Mouse (Mus musculus) heart, adult 2 months (tissue): ENCODE data around the gene Rbm8a2. TPM values are rescaled to one million over a fixed set of nuclear protein-coding genes. Genes with fewer than 3 reads are reported as not detected.

Experiments used
- DNase-seq, 2 experiments: peaks; one replicate each; pipeline ENCODE4 v3.0.0; 2021
- H3K27ac ChIP-seq: fragments of 200-600 bp; 2 replicates; pipeline ENCODE4 v1.8.1; 2022
- H3K27me3 ChIP-seq: fragments of 200-500 bp; 2 replicates; pipeline ENCODE4 v1.6.1; 2012; ENCODE audit warnings: mild to moderate bottlenecking, low read length, inconsistent platforms, mixed read lengths; ENCODE audit not compliant: control insufficient read depth, insufficient read depth
- H3K36me3 ChIP-seq: fragments of 200-500 bp; 2 replicates; pipeline ENCODE4 v1.6.1; 2012; ENCODE audit warnings: low read length, inconsistent platforms; ENCODE audit not compliant: control insufficient read depth, insufficient read depth
- H3K4me1 ChIP-seq: fragments of 200-500 bp; 2 replicates; pipeline ENCODE4 v1.6.1; 2011; ENCODE audit warnings: low read length; ENCODE audit not compliant: control insufficient read depth, insufficient read depth
- H3K4me3 ChIP-seq: fragments of 200-600 bp; 2 replicates; pipeline ENCODE4 v1.8.1; 2022
- H3K79me2 ChIP-seq: fragments of 200-500 bp; replicated peaks from 2 replicates; pipeline ENCODE4 v1.6.1; 2012; ENCODE audit warnings: mild to moderate bottlenecking, inconsistent platforms, low read length, moderate library complexity, mixed read lengths; ENCODE audit not compliant: control insufficient read depth, insufficient read depth
- H3K9ac ChIP-seq: fragments of 200-500 bp; 2 replicates; pipeline ENCODE4 v1.6.1; 2012; ENCODE audit warnings: low read depth, mild to moderate bottlenecking, control low read depth, inconsistent platforms, low read length, mixed read lengths
- CTCF ChIP-seq: fragments of 200-600 bp; IDR thresholded peaks from 2 replicates; pipeline ENCODE4 v1.8.1; 2022; ENCODE audit warnings: antibody characterized with exemption, mild to moderate bottlenecking, moderate library complexity
- EP300 ChIP-seq: fragments of 200-500 bp; IDR thresholded peaks from 2 replicates; pipeline ENCODE4 v1.6.1; 2011; ENCODE audit warnings: low read depth, low read length, control low read depth; ENCODE audit not compliant: insufficient read depth
- POLR2A ChIP-seq: fragments of 200-500 bp; IDR thresholded peaks from 2 replicates; pipeline ENCODE4 v1.6.1; 2011; ENCODE audit warnings: mild to moderate bottlenecking, low read depth, low read length, control low read depth; ENCODE audit not compliant: insufficient read depth
- WGBS: fragments of 180-500 bp; shearing (Covaris S2); methylation state at CpG from one replicate; pipeline ENCODE4 v1.1.7; 2018; 5-methylcytosine and 5-hydroxymethylcytosine counted together
- intact Hi-C: fragments of 180-260 bp; cut with DNase I; formaldehyde crosslinking; loops from one replicate; pipeline ENCODE4 v1.15.1; 2025
- polyA plus RNA-seq: library from polyadenylated mRNA; depleted of rRNA; stranded (reverse); fragments of >200 nt; gene quantifications from 2 replicates; pipeline ENCODE4 v1.2.3, GENCODE M21; 2012
- total RNA-seq, 2 experiments: library from RNA; stranded (reverse); gene quantifications; 2 replicates each; pipeline ENCODE4 v1.2.3; 2021

The Rbm8a2 gene
- total and polyA plus RNA-seq, 3 experiments = not detected

- Histone ChIP-seq H3K27me3 (no peaks in the 10 kb centered on the region), H3K9ac (no peak overlapping the region), H3K79me2 (no peaks in the 10 kb centered on the region), H3K27ac (no peak overlapping the region), H3K4me1 (no peaks in the 10 kb centered on the region), H3K36me3 (no peaks in the 10 kb centered on the region), H3K4me3 (no peak overlapping the region)
- TF ChIP-seq CTCF = no peak
- TF ChIP-seq EP300 = no peak
- TF ChIP-seq POLR2A = no peak
- no peak for DNase-seq
- 80% methylated on average over 5 of the region's 5 CpGs for WGBS
- intact Hi-C loops = no loop called here
Observed at GRCm38 (mm10) chr1:175970710-175971109, 8.2 kb downstream of the Rbm8a2 start.

GRCm38 (mm10) chr1:175967004-175967745, 11.7 kb downstream of the Rbm8a2 start:
- TF ChIP-seq CTCF (no peak), EP300 (no peak), POLR2A (no peak)
- Histone ChIP-seq H3K27me3 (no peaks in the 10 kb centered on the region), H3K79me2 (no peaks in the 10 kb centered on the region), H3K36me3 (no peaks in the 10 kb centered on the region), H3K4me1 (no peaks in the 10 kb centered on the region), H3K27ac (no peak overlapping the region), H3K4me3 (no peak overlapping the region), H3K9ac (no peak overlapping the region)
- WGBS = 83% methylated on average over 5 of the region's 5 CpGs
- no peak for DNase-seq
- intact Hi-C loops = no loop called here

DNA sequence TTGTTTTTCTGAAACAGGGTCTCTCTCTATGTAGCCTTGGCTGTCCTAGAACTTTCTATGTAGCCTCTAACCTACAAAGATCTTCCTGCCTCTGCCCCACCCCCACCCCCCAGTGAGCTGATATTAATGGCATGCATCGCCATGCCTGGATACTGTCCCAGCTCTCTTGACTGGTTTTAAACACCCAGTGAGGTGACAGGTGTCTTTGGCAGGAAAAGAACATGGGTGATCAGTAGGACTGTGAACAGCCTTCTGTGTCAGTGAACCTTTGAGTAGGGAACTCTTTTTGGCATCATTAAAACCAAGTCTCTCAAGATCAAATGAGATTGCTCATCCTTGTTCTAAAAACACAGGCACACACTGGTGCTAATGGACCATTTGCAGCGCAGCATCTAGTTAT, 17.1 kb downstream of the Rbm8a2 start:
- Histone ChIP-seq H3K36me3 (no peaks in the 10 kb centered on the region), H3K4me1 (no peaks in the 10 kb centered on the region), H3K4me3 (no peak overlapping the region), H3K9ac (no peak overlapping the region), H3K27ac (no peak overlapping the region), H3K27me3 (no peaks in the 10 kb centered on the region), H3K79me2 (no peaks in the 10 kb centered on the region)
- DNase-seq = no peak
- TF ChIP-seq POLR2A = no peak
- TF ChIP-seq CTCF = no peak
- no peak for TF ChIP-seq EP300
- WGBS = 64% methylated on average over 2 of the region's 2 CpGs
- intact Hi-C loops = no loop called here

DNA sequence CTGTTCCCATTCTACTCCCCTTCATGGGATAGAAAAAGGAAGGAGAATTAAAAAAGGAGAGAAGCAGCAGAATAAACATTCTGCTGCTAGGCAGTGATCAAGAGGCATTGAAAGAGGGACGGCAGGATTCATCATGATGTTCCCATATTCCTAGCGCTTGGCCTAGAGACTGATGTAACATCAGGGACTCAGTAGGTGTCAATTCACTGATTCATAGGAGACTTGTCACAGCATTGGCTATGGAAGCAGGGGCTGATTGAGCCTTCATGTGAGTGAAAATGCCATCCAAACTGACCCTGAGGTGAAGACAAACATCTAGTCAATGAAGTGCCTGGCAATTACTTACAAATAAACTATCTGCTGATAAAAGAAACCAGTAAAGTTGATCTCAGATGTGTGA, 28.1 kb downstream of the Rbm8a2 start:
- WGBS = 87% methylated on average over 2 of the region's 2 CpGs
- no peak for DNase-seq
- no peak overlapping the region for H3K4me3 ChIP-seq
- H3K4me1 ChIP-seq = no peaks in the 10 kb centered on the region
- TF ChIP-seq CTCF (no peak), POLR2A (no peak), EP300 (no peak)
- H3K36me3 ChIP-seq = no peaks in the 10 kb centered on the region
- intact Hi-C loops = no loop called here
- H3K9ac ChIP-seq = no peak overlapping the region
- no peaks in the 10 kb centered on the region for H3K27me3 ChIP-seq
- H3K79me2 ChIP-seq = no peaks in the 10 kb centered on the region
- H3K27ac ChIP-seq = no peak overlapping the region

- WGBS = 76% methylated on average over 3 of the region's 3 CpGs
- intact Hi-C loops = no loop called here
- TF ChIP-seq POLR2A (no peak), EP300 (no peak), CTCF (no peak)
- Histone ChIP-seq H3K79me2 (no peaks in the 10 kb centered on the region), H3K27me3 (no peaks in the 10 kb centered on the region), H3K9ac (no peak overlapping the region), H3K36me3 (no peaks in the 10 kb centered on the region), H3K4me1 (no peaks in the 10 kb centered on the region), H3K4me3 (no peak overlapping the region), H3K27ac (no peak overlapping the region)
- no peak for DNase-seq
Observed at GRCm38 (mm10) chr1:175950421-175950820, 28.5 kb downstream of the Rbm8a2 start.

GRCm38 (mm10) chr1:175946718-175947315, 32.1 kb downstream of the Rbm8a2 start:
- H3K9ac ChIP-seq = no peak overlapping the region
- H3K27ac ChIP-seq = no peak overlapping the region
- intact Hi-C loops = no loop called here
- WGBS = 67% methylated on average over 4 of the region's 4 CpGs
- no peaks in the 10 kb centered on the region for H3K27me3 ChIP-seq
- DNase-seq = no peak
- no peaks in the 10 kb centered on the region for H3K79me2 ChIP-seq
- H3K4me3 ChIP-seq = no peak overlapping the region
- no peaks in the 10 kb centered on the region for H3K36me3 ChIP-seq
- no peak for TF ChIP-seq EP300
- no peak for TF ChIP-seq CTCF
- TF ChIP-seq POLR2A = no peak
- no peaks in the 10 kb centered on the region for H3K4me1 ChIP-seq
